Mouse (Mus musculus) liver, embryonic 14.5 days (tissue): Measurements from ENCODE around the gene Brms1. TPM values are rescaled to one million over a fixed set of nuclear protein-coding genes. Genes with fewer than 3 reads are reported as not detected.

ENCODE experiments used
- ATAC-seq: fragments of 200-750 bp; cut with Nextera tagmentation; 2 replicates; pipeline ENCODE4 v1.8.0; 2017; ENCODE audit warnings: moderate number of reproducible peaks, mild to moderate bottlenecking, moderate library complexity; ENCODE audit not compliant: insufficient read depth
- DNase-seq, 3 experiments: peaks; one replicate each; pipeline ENCODE4 v3.0.0-alpha.2; 2012 to 2013; ENCODE audit warnings: low read depth in 3 of 3, low spot score in 3 of 3
- H3K27ac ChIP-seq: fragments of 300-500 bp; sonication (generic); 2 replicates; pipeline ENCODE4 v1.5.1; 2014; ENCODE audit warnings: moderate library complexity, mild to moderate bottlenecking, control low read depth, inconsistent platforms
- H3K27me3 ChIP-seq: fragments of 300-500 bp; sonication (generic); 2 replicates; pipeline ENCODE4 v1.6.1; 2014; ENCODE audit warnings: mild to moderate bottlenecking, low read length, moderate library complexity; ENCODE audit not compliant: control insufficient read depth, insufficient read depth
- H3K36me3 ChIP-seq: fragments of 300-500 bp; sonication (generic); replicated peaks from 2 replicates; pipeline ENCODE4 v1.6.1; 2014; ENCODE audit warnings: low read depth; ENCODE audit not compliant: control insufficient read depth, insufficient read depth
- H3K4me1 ChIP-seq, 2 experiments: fragments of 200-500 bp in 1 of 2; fragments of 300-500 bp in 1 of 2; sonication (generic) in 1 of 2; replicated peaks; 2 replicates each; pipeline ENCODE4 v1.6.1; 2012 to 2014; ENCODE audit warnings: antibody characterized with exemption in 1 of 2, inconsistent platforms in 1 of 2, low read length in 1 of 2; ENCODE audit not compliant: control insufficient read depth in 2 of 2, insufficient read depth in 2 of 2
- H3K4me2 ChIP-seq: fragments of 300-500 bp; sonication (generic); 2 replicates; pipeline ENCODE4 v1.6.1; 2014; ENCODE audit warnings: low read depth, mild to moderate bottlenecking, control low read depth, moderate library complexity
- H3K4me3 ChIP-seq, 2 experiments: fragments of 200-500 bp in 1 of 2; fragments of 300-500 bp in 1 of 2; sonication (generic) in 1 of 2; 2 replicates each; pipeline ENCODE4 v1.5.1; 2012 to 2014; ENCODE audit warnings: low read depth in 2 of 2, low read length in 2 of 2, mild to moderate bottlenecking in 2 of 2, control low read depth in 1 of 2, inconsistent platforms in 1 of 2, moderate library complexity in 1 of 2; ENCODE audit not compliant: insufficient read depth in 1 of 2
- H3K9ac ChIP-seq: fragments of 300-500 bp; sonication (generic); replicated peaks from 2 replicates; pipeline ENCODE4 v1.6.1; 2014; ENCODE audit warnings: mild to moderate bottlenecking, control low read depth, moderate library complexity
- H3K9me3 ChIP-seq: fragments of 300-500 bp; sonication (generic); 2 replicates; pipeline ENCODE4 v1.6.1; 2016; ENCODE audit warnings: low read length, mixed read lengths; ENCODE audit not compliant: control insufficient read depth
- CTCF ChIP-seq: IDR thresholded peaks from 2 replicates; pipeline ENCODE4 v1.5.1; 2016; ENCODE audit warnings: antibody characterized with exemption, low read depth, control low read depth
- EP300 ChIP-seq: IDR thresholded peaks from 2 replicates; pipeline ENCODE4 v1.6.1; 2016; ENCODE audit warnings: antibody characterized with exemption, low read depth
- WGBS: fragments of 180-500 bp; shearing (Covaris S2); extraction: QIAGEN DNeasy Blood & Tissue Kit; methylation state at CpG from one replicate; pipeline ENCODE4 v1.1.7; 2014; ENCODE audit not compliant: insufficient replicate concordance; 5-methylcytosine and 5-hydroxymethylcytosine counted together
- polyA plus RNA-seq, 2 experiments: library from polyadenylated mRNA; depleted of rRNA in 1 of 2; stranded (reverse) in 1 of 2; unstranded in 1 of 2; fragments of >200 nt; fragmentation: Nextera tagmentation in 1 of 2; extraction: Ambion mirVana in 1 of 2; gene quantifications; 2 replicates each; pipeline versions ENCODE4 v1.2.1 to v1.2.3; 2012 to 2014

Brms1 gene
- polyA plus RNA-seq, 2 experiments, result 19.9 to 26.4 TPM

DNA sequence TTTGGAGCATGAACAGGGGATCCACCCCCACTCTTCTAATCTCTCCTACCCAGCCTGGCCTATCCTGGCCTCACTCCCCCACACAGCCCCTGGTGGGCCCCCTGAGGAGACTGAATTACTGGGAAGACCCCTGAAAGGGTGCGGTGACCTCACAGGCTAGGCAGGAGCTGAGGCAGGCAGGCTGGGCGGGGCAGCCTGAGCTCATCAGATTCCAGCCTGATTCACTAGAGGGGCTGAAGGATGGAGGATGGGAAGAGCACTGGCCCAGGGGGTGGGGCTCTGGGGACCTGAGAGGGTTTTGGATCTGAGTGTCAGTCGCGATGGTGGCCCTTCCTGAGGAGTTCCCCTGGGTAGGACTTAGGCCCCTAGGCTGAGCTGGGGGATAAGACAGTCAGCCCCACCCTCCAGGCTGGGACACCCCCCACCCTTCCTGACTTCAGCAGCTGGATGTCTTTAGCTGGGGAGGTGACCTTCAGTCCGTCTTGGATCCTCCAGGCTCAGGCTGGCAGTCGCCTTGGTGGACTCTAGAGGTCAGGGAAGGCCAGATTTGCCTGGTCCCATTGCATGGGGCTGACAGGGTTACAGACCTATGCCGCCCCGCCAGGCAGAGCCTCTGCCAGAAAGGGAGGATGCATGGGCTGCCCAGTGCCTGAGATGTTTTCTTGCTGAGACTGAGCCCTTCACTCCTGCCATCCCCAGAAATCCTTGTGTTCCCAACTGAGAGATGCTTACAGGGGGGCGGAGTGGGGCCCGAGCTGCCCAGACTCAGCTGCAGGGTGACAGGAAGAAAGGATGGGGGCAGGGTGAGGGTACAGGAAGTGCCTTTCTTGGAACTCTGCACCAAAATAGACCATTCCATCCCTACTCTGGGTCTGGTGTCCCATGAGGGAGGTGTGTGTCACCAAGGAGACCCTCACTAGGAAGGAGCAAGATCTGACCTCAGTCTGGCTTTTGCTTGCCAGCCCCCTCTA, 17.9 kb downstream of the Brms1 start:
- ATAC-seq, result peak; percentile 51; the same call in 1 of the 2 replicates

GRCm38 (mm10) chr19:5060365-5061330, 19.5 kb downstream of the Brms1 start:
- no peak for DNase-seq
- no peaks in the 10 kb centered on the region for H3K27me3 ChIP-seq
- no peaks in the 10 kb centered on the region for H3K9me3 ChIP-seq
- H3K36me3 ChIP-seq, result no peaks in the 10 kb centered on the region
- H3K4me2 ChIP-seq, result no peak overlapping the region
- WGBS, result 39% methylated on average over 5 of the region's 5 CpGs
- H3K4me1 ChIP-seq, result peaks cover 0 to 21% of the 10 kb centered on the region in 2 experiments; a peak in 3 of 4 replicates
- H3K27ac ChIP-seq, result no peak overlapping the region
- no peak for TF ChIP-seq CTCF
- no peak for TF ChIP-seq EP300
- H3K4me3 ChIP-seq, result no peak overlapping the region
- H3K9ac ChIP-seq, result no peak overlapping the region
- no peak for ATAC-seq

More for the DNA sequence above, 17.9 kb downstream of the Brms1 start:
- H3K4me1 ChIP-seq, result peaks cover 0 to 21% of the 10 kb centered on the region in 2 experiments; a peak in 3 of 4 replicates
- H3K9ac ChIP-seq, result no peak overlapping the region
- 14% methylated on average over 10 of the region's 10 CpGs for WGBS
- no peaks in the 10 kb centered on the region for H3K9me3 ChIP-seq
- H3K4me2 ChIP-seq, result no peak overlapping the region
- no peak for DNase-seq
- no peak overlapping the region for H3K27ac ChIP-seq
- H3K36me3 ChIP-seq, result no peaks in the 10 kb centered on the region
- TF ChIP-seq CTCF (no peak), EP300 (no peak)
- H3K4me3 ChIP-seq, result no peak overlapping the region
- no peaks in the 10 kb centered on the region for H3K27me3 ChIP-seq

GRCm38 (mm10) chr19:5062041-5062440, 20.9 kb downstream of the Brms1 start:
- Histone ChIP-seq H3K9me3 (no peaks in the 10 kb centered on the region), H3K9ac (no peak overlapping the region), H3K4me3 (no peak overlapping the region), H3K27me3 (no peaks in the 10 kb centered on the region), H3K27ac (no peak overlapping the region), H3K4me1 (peaks cover 4 to 24% of the 10 kb centered on the region in 2 experiments), H3K4me2 (no peak overlapping the region), H3K36me3 (no peaks in the 10 kb centered on the region)
- ATAC-seq, result no peak
- DNase-seq, result no peak
- 53% methylated on average over 5 of the region's 5 CpGs for WGBS
- no peak for TF ChIP-seq CTCF
- no peak for TF ChIP-seq EP300

GRCm38 (mm10) chr19:5062446-5062845, 21.3 kb downstream of the Brms1 start:
- ATAC-seq (no peak), DNase-seq (no peak)
- peaks cover 8 to 28% of the 10 kb centered on the region in 2 experiments for H3K4me1 ChIP-seq
- TF ChIP-seq EP300 (no peak), CTCF (no peak)
- no peak overlapping the region for H3K4me2 ChIP-seq
- no peaks in the 10 kb centered on the region for H3K9me3 ChIP-seq
- H3K36me3 ChIP-seq, result no peaks in the 10 kb centered on the region
- H3K27ac ChIP-seq, result no peak overlapping the region
- WGBS, result 70% methylated on average over 6 of the region's 6 CpGs
- no peaks in the 10 kb centered on the region; the same call in 1 of the 2 replicates for H3K27me3 ChIP-seq
- no peak overlapping the region for H3K4me3 ChIP-seq
- H3K9ac ChIP-seq, result no peak overlapping the region
